Mouse (Mus musculus): ENCODE measurements at regions not wholly inside any gene's neighbourhood (a gene's known extent, or its start where the extent isn't known, plus 50 kb on each side); places are given as distances from the start of the nearest gene placed in this dataset.
A peak's percentile ranks its signal among the peaks of the same experiment; 100 is the strongest.

GRCm38 (mm10) chr17:62963824-62964223, 82.7 kb upstream of the Efna5 start:
- H3K27ac ChIP-seq (replicated peaks) = no peak overlapping the region
- no peaks in the 10 kb centered on the region for H3K9me3 ChIP-seq
- ATAC-seq (ENCODE audit: extremely low read depth, insufficient number of reproducible peaks, low FRiP score, low TSS enrichment) = no peak
- no peak overlapping the region for H3K9ac ChIP-seq
- H3K4me1 ChIP-seq = peaks cover 4% of the 10 kb centered on the region; the same call in 1 of the 2 replicates
- 73% methylated on average over 4 of the region's 4 CpGs for WGBS
- H3K4me3 ChIP-seq = no peak overlapping the region
- no peak overlapping the region for H3K4me2 ChIP-seq
- no peaks in the 10 kb centered on the region for H3K27me3 ChIP-seq (replicated peaks)
- H3K36me3 ChIP-seq = no peaks in the 10 kb centered on the region

DNA sequence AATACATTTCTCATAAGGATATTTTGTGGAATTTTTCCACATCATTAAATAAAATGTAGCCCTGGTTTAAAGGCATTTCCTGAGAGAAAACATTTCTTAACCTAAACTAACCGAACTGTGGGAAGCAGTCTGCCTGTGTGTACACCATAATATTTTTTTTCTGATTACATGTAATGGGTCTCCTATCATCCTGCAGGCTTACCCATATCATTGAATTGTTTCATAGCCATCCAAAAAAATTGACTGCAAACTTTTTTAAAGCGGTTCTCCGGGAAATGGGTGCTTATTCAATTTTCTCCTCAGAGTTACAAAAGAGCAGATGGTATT, 81.1 kb upstream of the Efna5 start:
- WGBS = 78% methylated on average over 3 of the region's 3 CpGs
- H3K27ac ChIP-seq (replicated peaks) = no peak overlapping the region
- no peak for ATAC-seq (ENCODE audit: extremely low read depth, insufficient number of reproducible peaks, low FRiP score, low TSS enrichment)
- H3K4me1 ChIP-seq = peaks cover 5% of the 10 kb centered on the region; the same call in 1 of the 2 replicates
- H3K4me2 ChIP-seq = no peak overlapping the region
- H3K27me3 ChIP-seq (replicated peaks) = no peaks in the 10 kb centered on the region
- no peak overlapping the region for H3K4me3 ChIP-seq
- H3K9me3 ChIP-seq = no peaks in the 10 kb centered on the region
- no peak overlapping the region for H3K9ac ChIP-seq
- H3K36me3 ChIP-seq = no peaks in the 10 kb centered on the region

DNA sequence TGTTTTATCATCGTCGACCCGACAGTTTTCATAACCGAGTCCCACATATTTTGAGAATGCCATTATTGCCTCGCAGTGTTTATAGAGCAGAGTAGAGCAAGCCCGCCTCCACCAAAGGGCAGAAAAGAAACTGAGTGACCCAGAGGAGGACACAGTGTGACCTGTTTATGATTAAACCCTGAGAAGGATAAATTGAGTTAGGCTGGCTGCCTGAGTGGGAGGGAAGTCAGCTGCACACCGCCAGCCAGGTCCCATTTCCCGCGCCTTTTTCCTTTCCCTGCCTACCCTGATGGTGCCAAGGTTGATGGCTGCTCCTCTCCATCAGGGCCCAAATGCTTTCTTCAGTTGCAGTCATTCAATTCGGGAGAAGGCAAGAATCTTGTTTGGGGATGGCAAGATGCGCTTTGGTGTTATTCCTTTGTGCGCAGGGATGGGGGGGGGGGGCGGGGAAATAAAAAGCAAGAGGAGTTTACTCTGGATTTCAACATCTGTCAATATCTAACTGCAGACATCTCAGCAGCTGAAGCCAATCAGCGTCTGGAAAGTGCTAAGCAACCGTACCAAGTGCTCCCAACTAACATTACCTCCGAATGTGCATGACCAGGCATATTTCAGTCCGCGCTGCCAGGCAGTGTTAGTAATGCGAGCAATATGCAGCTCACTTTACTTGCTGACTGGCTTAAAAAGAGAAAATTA, 80.6 kb upstream of the Efna5 start:
- no peak overlapping the region for H3K9ac ChIP-seq
- H3K4me2 ChIP-seq = no peak overlapping the region
- no peak overlapping the region for H3K27ac ChIP-seq (replicated peaks)
- ATAC-seq (ENCODE audit: extremely low read depth, insufficient number of reproducible peaks, low FRiP score, low TSS enrichment) = no peak
- 74% methylated on average over 19 of the region's 19 CpGs for WGBS
- no peaks in the 10 kb centered on the region for H3K36me3 ChIP-seq
- peaks cover 9% of the 10 kb centered on the region; the same call in 1 of the 2 replicates for H3K4me1 ChIP-seq
- H3K9me3 ChIP-seq = no peaks in the 10 kb centered on the region
- H3K4me3 ChIP-seq = no peak overlapping the region
- H3K27me3 ChIP-seq (replicated peaks) = no peaks in the 10 kb centered on the region

GRCm38 (mm10) chr17:62959146-62959545, 78.0 kb upstream of the Efna5 start:
- Histone ChIP-seq H3K4me3 (no peak overlapping the region), H3K4me1 (0 out of 2 replicates have a peak, but pooled peaks cover 5% of the 10 kb centered on the region), H3K9ac (no peak overlapping the region), H3K4me2 (no peak overlapping the region), H3K27ac (replicated peaks) (no peak overlapping the region), H3K36me3 (no peaks in the 10 kb centered on the region), H3K27me3 (replicated peaks) (no peaks in the 10 kb centered on the region), H3K9me3 (no peaks in the 10 kb centered on the region)
- no peak for ATAC-seq (ENCODE audit: extremely low read depth, insufficient number of reproducible peaks, low FRiP score, low TSS enrichment)
- 52% methylated on average over 3 of the region's 3 CpGs for WGBS

GRCm38 (mm10) chr17:62947537-62948193, 66.5 kb upstream of the Efna5 start:
- Histone ChIP-seq H3K4me3 (no peak overlapping the region), H3K36me3 (no peaks in the 10 kb centered on the region), H3K27me3 (replicated peaks) (0 out of 2 replicates have a peak, but pooled peaks cover 3% of the 10 kb centered on the region), H3K27ac (replicated peaks) (no peak overlapping the region), H3K4me1 (no peaks in the 10 kb centered on the region), H3K9me3 (no peaks in the 10 kb centered on the region), H3K9ac (no peak overlapping the region), H3K4me2 (no peak overlapping the region)
- ATAC-seq (ENCODE audit: extremely low read depth, insufficient number of reproducible peaks, low FRiP score, low TSS enrichment) = no peak
- WGBS = 73% methylated on average over 1 of the region's 1 CpGs

- ATAC-seq (ENCODE audit: extremely low read depth, insufficient number of reproducible peaks, low FRiP score, low TSS enrichment) = no peak
- Histone ChIP-seq H3K9me3 (no peaks in the 10 kb centered on the region), H3K27me3 (replicated peaks) (0 out of 2 replicates have a peak, but pooled peaks cover 3% of the 10 kb centered on the region), H3K4me3 (no peak overlapping the region), H3K36me3 (no peaks in the 10 kb centered on the region), H3K9ac (no peak overlapping the region), H3K4me2 (peak overlapping the region; percentile 47), H3K27ac (replicated peaks) (no peak overlapping the region), H3K4me1 (peaks cover 19% of the 10 kb centered on the region)
- WGBS = 35% methylated on average over 7 of the region's 7 CpGs
Measured at GRCm38 (mm10) chr17:62940573-62941252, 59.6 kb upstream of the Efna5 start.

GRCm38 (mm10) chr17:62939930-62940572, 58.9 kb upstream of the Efna5 start:
- Histone ChIP-seq H3K9ac (no peak overlapping the region), H3K4me3 (no peak overlapping the region), H3K27me3 (replicated peaks) (0 out of 2 replicates have a peak, but pooled peaks cover 3% of the 10 kb centered on the region), H3K36me3 (no peaks in the 10 kb centered on the region), H3K4me1 (peaks cover 19% of the 10 kb centered on the region), H3K9me3 (no peaks in the 10 kb centered on the region), H3K27ac (replicated peaks) (no peak overlapping the region), H3K4me2 (peak overlapping the region; percentile 47)
- WGBS = 31% methylated on average over 18 of the region's 18 CpGs
- no peak for ATAC-seq (ENCODE audit: extremely low read depth, insufficient number of reproducible peaks, low FRiP score, low TSS enrichment)

GRCm38 (mm10) chr17:62939171-62939570, 58.1 kb upstream of the Efna5 start:
- Histone ChIP-seq H3K4me1 (peaks cover 19% of the 10 kb centered on the region), H3K27me3 (replicated peaks) (0 out of 2 replicates have a peak, but pooled peaks cover 3% of the 10 kb centered on the region), H3K9me3 (no peaks in the 10 kb centered on the region), H3K4me2 (no peak overlapping the region), H3K4me3 (no peak overlapping the region), H3K9ac (no peak overlapping the region), H3K27ac (replicated peaks) (no peak overlapping the region), H3K36me3 (no peaks in the 10 kb centered on the region)
- no peak for ATAC-seq (ENCODE audit: extremely low read depth, insufficient number of reproducible peaks, low FRiP score, low TSS enrichment)
- 44% methylated on average over 4 of the region's 4 CpGs for WGBS
